Mouse (Mus musculus): Measurements from ENCODE around the gene Mrps7.

Mrps7 gene

DNA sequence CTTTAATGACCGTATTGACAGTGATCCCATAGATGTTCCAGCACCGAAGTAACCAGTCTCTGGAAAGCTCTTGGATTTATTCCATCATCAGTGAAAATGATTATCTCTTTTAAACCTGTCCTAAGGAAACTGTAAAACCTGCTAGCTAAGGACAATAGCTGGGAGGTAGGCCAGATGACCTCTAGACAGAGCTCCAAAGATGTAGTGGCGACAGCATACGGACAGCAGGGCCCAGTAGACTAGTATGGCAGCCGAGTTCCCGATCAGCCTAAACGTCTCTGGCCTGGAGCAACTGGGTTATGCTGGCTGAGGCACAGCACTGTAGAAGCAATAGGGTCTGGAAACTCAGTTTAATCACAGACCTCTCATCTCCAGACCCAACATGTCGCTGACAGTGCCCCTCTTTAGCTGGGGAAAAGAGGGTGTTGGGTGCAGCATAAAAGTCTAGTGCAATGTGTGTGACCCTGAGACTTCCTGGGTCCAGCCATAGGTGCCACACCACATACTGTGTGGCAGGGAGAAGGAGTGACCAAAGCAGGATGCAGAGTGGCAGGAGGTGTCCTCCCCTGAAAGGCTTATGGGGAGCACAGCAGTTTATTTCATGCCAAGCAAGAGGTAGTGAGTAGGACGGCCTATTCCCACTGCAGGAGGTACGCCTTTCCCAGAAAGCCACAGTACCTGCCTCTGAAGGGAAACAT is 19.2 kb upstream of the Mrps7 start:
- TF ChIP-seq POU5F1 (IDR thresholded peaks at IDR 0.05; ENCODE audit: borderline replicate concordance, low read length) = no peak
- no peak for TF ChIP-seq NANOG (IDR thresholded peaks at IDR 0.05; ENCODE audit: borderline replicate concordance, low read length)
- TF ChIP-seq CTCF (conservative IDR thresholded peaks at IDR 0.05; ENCODE audit: low read length) = no peak
- Histone ChIP-seq H3K4me3 (replicated peaks; ENCODE audit: low read length) (no peak overlapping the region), H3K27me3 (ENCODE audit: insufficient read depth, low read length) (no peaks in the 10 kb centered on the region), H3K36me3 (ENCODE audit: insufficient read depth, low read length) (peaks cover 96% of the 10 kb centered on the region), H3K4me1 (replicated peaks; ENCODE audit: low read depth, low read length) (peaks cover 78% of the 10 kb centered on the region), H3K9me3 (ENCODE audit: low read length) (no peaks in the 10 kb centered on the region)

DNA sequence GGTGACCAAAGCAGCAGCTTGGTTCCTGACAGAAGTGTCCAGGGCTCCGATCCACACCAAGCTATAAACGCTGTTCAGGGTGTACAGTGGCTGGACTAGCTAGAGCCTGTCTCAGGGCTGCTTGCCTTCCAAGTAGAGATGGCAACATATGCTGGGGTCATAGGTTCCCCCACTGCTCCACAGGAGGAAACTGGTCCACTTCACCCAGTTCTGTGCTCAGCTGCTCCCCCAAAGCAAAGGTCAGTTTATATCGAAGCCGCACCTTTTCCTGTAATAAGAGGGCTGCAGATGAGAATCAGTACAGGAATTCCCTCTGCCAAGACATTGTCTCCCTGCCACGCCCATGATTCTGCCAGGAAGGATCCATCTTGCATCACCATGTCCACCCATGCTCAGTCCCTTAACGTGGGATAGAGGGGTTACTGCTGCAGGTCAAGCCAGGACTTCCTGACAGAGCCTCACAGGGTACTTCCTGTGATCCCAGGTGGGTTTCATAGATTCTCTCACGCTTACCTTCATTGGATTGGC is 18.1 kb upstream of the Mrps7 start:
- H3K9me3 ChIP-seq (ENCODE audit: low read length) = no peaks in the 10 kb centered on the region
- no peak for TF ChIP-seq NANOG (IDR thresholded peaks at IDR 0.05; ENCODE audit: borderline replicate concordance, low read length)
- no peak for TF ChIP-seq CTCF (conservative IDR thresholded peaks at IDR 0.05; ENCODE audit: low read length)
- TF ChIP-seq POU5F1 (IDR thresholded peaks at IDR 0.05; ENCODE audit: borderline replicate concordance, low read length) = no peak
- H3K27me3 ChIP-seq (ENCODE audit: insufficient read depth, low read length) = no peaks in the 10 kb centered on the region
- H3K36me3 ChIP-seq (ENCODE audit: insufficient read depth, low read length) = peaks cover 99% of the 10 kb centered on the region
- H3K4me1 ChIP-seq (replicated peaks; ENCODE audit: low read depth, low read length) = peaks cover 87% of the 10 kb centered on the region
- no peak overlapping the region for H3K4me3 ChIP-seq (replicated peaks; ENCODE audit: low read length)

GRCm38 (mm10) chr11:115586403-115586802 is 17.3 kb upstream of the Mrps7 start:
- Histone ChIP-seq H3K27me3 (ENCODE audit: insufficient read depth, low read length) (no peaks in the 10 kb centered on the region), H3K36me3 (ENCODE audit: insufficient read depth, low read length) (peaks cover 99% of the 10 kb centered on the region), H3K9me3 (ENCODE audit: low read length) (no peaks in the 10 kb centered on the region), H3K4me1 (replicated peaks; ENCODE audit: low read depth, low read length) (peaks cover 87% of the 10 kb centered on the region), H3K4me3 (replicated peaks; ENCODE audit: low read length) (no peak overlapping the region)
- TF ChIP-seq POU5F1 (IDR thresholded peaks at IDR 0.05; ENCODE audit: borderline replicate concordance, low read length) = no peak

DNA sequence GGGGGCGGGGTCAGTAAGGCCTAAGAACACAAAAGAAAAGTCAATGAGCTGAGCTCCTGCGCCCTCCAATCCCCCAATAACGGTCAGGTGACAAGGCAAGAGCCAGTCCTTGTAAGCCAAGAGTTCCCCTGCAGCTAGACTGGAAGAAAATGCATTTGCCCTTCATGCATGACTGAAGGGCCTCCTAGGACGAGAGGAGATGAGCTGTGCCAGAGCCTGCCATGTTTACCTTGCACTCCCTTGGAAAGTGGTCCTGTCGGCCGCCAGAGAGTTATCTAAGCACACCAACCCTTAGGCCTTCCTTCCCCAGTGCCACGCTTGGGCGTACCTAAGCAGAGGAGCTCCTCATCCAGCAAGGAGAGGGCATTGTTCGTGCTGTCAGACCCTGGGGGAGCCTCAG is 15.7 kb upstream of the Mrps7 start:
- Histone ChIP-seq H3K9me3 (ENCODE audit: low read length) (no peaks in the 10 kb centered on the region), H3K27me3 (ENCODE audit: insufficient read depth, low read length) (no peaks in the 10 kb centered on the region), H3K36me3 (ENCODE audit: insufficient read depth, low read length) (peaks cover 99% of the 10 kb centered on the region), H3K4me3 (replicated peaks; ENCODE audit: low read length) (peak overlapping the region; percentile 61), H3K4me1 (replicated peaks; ENCODE audit: low read depth, low read length) (peaks cover 96% of the 10 kb centered on the region)
- TF ChIP-seq CTCF (conservative IDR thresholded peaks at IDR 0.05; ENCODE audit: low read length) (no peak), POU5F1 (IDR thresholded peaks at IDR 0.05; ENCODE audit: borderline replicate concordance, low read length) (no peak), NANOG (IDR thresholded peaks at IDR 0.05; ENCODE audit: borderline replicate concordance, low read length) (no peak)

GRCm38 (mm10) chr11:115590526-115591075 is 13.1 kb upstream of the Mrps7 start:
- Histone ChIP-seq H3K9me3 (ENCODE audit: low read length) (no peaks in the 10 kb centered on the region), H3K4me1 (replicated peaks; ENCODE audit: low read depth, low read length) (peaks cover 77% of the 10 kb centered on the region)
- TF ChIP-seq NANOG (IDR thresholded peaks at IDR 0.05; ENCODE audit: borderline replicate concordance, low read length) (no peak), POU5F1 (IDR thresholded peaks at IDR 0.05; ENCODE audit: borderline replicate concordance, low read length) (no peak), CTCF (conservative IDR thresholded peaks at IDR 0.05; ENCODE audit: low read length) (peak; percentile 16; the same call in 1 of the 2 replicates)

DNA sequence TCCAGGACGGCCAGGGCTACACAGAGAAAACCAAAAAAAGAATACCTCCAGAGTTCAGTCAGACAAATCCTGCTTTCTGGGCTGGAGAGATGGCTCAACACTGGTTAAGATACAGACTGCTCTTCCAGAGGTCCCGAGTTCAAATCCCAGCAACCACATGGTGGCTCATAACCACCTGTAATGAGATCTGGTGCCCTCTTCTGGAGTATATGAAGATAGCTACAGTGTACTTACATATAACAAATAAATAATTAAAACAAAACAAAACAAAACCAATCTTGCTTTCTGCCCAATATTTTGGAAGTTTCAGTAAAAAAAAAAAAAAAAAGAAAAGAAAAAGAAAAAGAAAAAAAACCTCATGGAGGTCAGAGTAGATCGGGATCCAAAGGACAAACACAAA is 8.5 kb upstream of the Mrps7 start:
- no peaks in the 10 kb centered on the region for H3K27me3 ChIP-seq (ENCODE audit: insufficient read depth, low read length)
- peaks cover 96% of the 10 kb centered on the region for H3K36me3 ChIP-seq (ENCODE audit: insufficient read depth, low read length)
- H3K4me1 ChIP-seq (replicated peaks; ENCODE audit: low read depth, low read length) = peaks cover 69% of the 10 kb centered on the region
- TF ChIP-seq CTCF (conservative IDR thresholded peaks at IDR 0.05; ENCODE audit: low read length) (peak; percentile 25; the same call in 1 of the 2 replicates), POU5F1 (IDR thresholded peaks at IDR 0.05; ENCODE audit: borderline replicate concordance, low read length) (no peak)
- H3K4me3 ChIP-seq (replicated peaks; ENCODE audit: low read length) = no peak overlapping the region
- no peaks in the 10 kb centered on the region for H3K9me3 ChIP-seq (ENCODE audit: low read length)

More at GRCm38 (mm10) chr11:115590526-115591075, 13.1 kb upstream of the Mrps7 start:
- Histone ChIP-seq H3K4me3 (replicated peaks; ENCODE audit: low read length) (peak overlapping the region; percentile 46), H3K27me3 (ENCODE audit: insufficient read depth, low read length) (no peaks in the 10 kb centered on the region), H3K36me3 (ENCODE audit: insufficient read depth, low read length) (peaks cover 97% of the 10 kb centered on the region)

DNA sequence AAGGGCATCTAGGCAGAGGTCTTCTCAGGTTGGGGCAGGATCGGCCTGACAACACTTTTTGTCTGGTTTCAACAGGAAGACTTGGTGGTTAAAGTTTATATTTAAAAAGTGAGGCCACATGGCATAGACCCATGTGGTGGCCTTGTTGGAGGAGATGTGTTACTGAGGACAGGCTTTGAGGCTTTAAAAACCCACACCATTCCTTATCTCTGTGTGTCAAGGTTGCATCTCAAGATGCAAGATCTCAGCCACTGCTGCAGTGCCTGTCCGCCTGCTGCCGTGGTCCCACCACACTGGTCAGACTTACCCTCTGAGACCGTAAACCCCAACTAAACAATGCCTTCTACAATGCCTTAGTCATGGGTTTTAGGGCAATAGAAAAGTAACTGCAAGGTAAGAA is 5.4 kb upstream of the Mrps7 start:
- H3K27me3 ChIP-seq (ENCODE audit: insufficient read depth, low read length) = no peaks in the 10 kb centered on the region

DNA sequence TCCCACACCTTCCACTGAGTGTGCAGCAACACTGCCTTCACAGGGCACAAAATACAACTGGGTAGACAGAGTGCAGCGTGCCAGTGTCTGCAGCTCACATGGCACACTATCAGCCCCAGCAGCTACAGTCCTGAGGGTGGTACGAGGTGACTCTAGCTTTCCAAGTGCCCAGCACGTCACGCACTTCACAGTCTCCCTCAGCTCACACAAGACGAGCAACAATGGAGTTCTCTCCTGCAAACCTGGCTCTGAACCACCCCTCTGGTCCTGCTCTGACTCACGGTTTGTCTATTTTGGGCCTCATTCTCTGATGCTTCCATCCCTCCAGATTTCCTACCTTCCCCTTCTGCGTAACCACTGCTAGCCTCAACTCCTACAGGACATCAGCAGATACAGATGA is 4.0 kb upstream of the Mrps7 start:
- TF ChIP-seq NANOG (IDR thresholded peaks at IDR 0.05; ENCODE audit: borderline replicate concordance, low read length) (no peak), CTCF (conservative IDR thresholded peaks at IDR 0.05; ENCODE audit: low read length) (no peak), POU5F1 (IDR thresholded peaks at IDR 0.05; ENCODE audit: borderline replicate concordance, low read length) (no peak)

More for the DNA sequence above, 5.4 kb upstream of the Mrps7 start:
- Histone ChIP-seq H3K9me3 (ENCODE audit: low read length) (no peaks in the 10 kb centered on the region), H3K36me3 (ENCODE audit: insufficient read depth, low read length) (peaks cover 88% of the 10 kb centered on the region), H3K4me1 (replicated peaks; ENCODE audit: low read depth, low read length) (peaks cover 69% of the 10 kb centered on the region), H3K4me3 (replicated peaks; ENCODE audit: low read length) (no peak overlapping the region)
- no peak for TF ChIP-seq NANOG (IDR thresholded peaks at IDR 0.05; ENCODE audit: borderline replicate concordance, low read length)
- TF ChIP-seq POU5F1 (IDR thresholded peaks at IDR 0.05; ENCODE audit: borderline replicate concordance, low read length) = no peak
- no peak for TF ChIP-seq CTCF (conservative IDR thresholded peaks at IDR 0.05; ENCODE audit: low read length)

More for the DNA sequence above, 4.0 kb upstream of the Mrps7 start:
- peaks cover 73% of the 10 kb centered on the region for H3K36me3 ChIP-seq (ENCODE audit: insufficient read depth, low read length)
- peaks cover 69% of the 10 kb centered on the region for H3K4me1 ChIP-seq (replicated peaks; ENCODE audit: low read depth, low read length)
- H3K4me3 ChIP-seq (replicated peaks; ENCODE audit: low read length) = no peak overlapping the region
- no peaks in the 10 kb centered on the region for H3K27me3 ChIP-seq (ENCODE audit: insufficient read depth, low read length)
- H3K9me3 ChIP-seq (ENCODE audit: low read length) = no peaks in the 10 kb centered on the region
